Mouse (Mus musculus): ENCODE results near the gene Slc29a4. TPM values are rescaled to one million over a fixed set of nuclear protein-coding genes. Genes with fewer than 3 reads are reported as not detected.

Slc29a4 gene
- 6.0 and 6.1 TPM in 2 replicates for polyA plus RNA-seq (2015; fragmentation: Nextera tagmentation; extraction: Ambion mirVana)

- Histone ChIP-seq H3K9me3 (no peaks in the 10 kb centered on the region), H3K36me3 (no peaks in the 10 kb centered on the region), H3K27ac (no peak within 1 kb of the TSS), H3K27me3 (no peaks in the 10 kb centered on the region), H3K4me2 (no peak within 1 kb of the TSS), H3K4me1 (no peaks in the 10 kb centered on the region), H3K4me3 (no peak within 1 kb of the TSS), H3K9ac (no peak within 1 kb of the TSS)
- 35% methylated on average over 14 of the region's 14 CpGs for WGBS
- ATAC-seq (ENCODE audit: borderline replicate concordance, extremely low read depth, low FRiP score, low TSS enrichment) = no peak
Measured at GRCm38 (mm10) chr5:142692248-142692647, at the start of gene Slc29a4. TSS of gene Slc29a4 (plus strand) at chr5:142692512.

- Histone ChIP-seq H3K27me3 (no peaks in the 10 kb centered on the region), H3K4me2 (no peak overlapping the region), H3K9me3 (no peaks in the 10 kb centered on the region), H3K36me3 (0 out of 2 replicates have a peak, but pooled peaks cover 4% of the 10 kb centered on the region), H3K9ac (no peak overlapping the region), H3K27ac (no peak overlapping the region), H3K4me3 (no peak overlapping the region), H3K4me1 (no peaks in the 10 kb centered on the region)
- 82% methylated on average over 7 of the region's 7 CpGs for WGBS
- ATAC-seq (ENCODE audit: borderline replicate concordance, extremely low read depth, low FRiP score, low TSS enrichment) = no peak
Measured at GRCm38 (mm10) chr5:142648162-142648561, 44.1 kb upstream of the Slc29a4 start.

DNA sequence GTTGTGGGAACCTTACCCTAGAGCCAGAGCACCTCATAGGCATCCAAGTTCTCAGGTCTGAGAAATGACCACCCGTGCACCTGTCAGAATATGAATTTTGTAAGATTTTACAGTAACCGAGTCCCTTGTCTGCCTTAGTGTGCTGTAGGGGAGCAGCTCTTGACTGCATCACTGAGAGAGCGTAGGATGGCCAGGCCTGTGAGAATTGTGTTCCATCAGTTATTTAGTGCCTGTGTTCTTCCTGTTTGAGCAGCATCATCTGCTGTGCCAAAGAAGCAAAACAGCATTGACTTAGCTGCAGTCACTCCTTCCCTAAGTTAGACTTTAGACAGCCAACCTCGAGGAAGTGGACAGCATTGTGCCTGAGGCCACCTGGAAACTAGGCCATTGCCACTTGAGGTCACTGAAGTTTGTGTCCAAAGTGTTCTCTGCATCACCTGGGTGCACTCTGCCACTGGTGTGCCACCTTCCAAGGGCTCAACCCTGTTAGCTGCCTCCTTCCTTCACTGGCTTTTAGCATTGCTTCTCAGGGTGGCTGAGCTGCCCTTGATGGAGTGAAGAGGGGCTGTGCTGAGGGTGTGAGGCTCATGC, 42.8 kb upstream of the Slc29a4 start:
- no peak overlapping the region for H3K9ac ChIP-seq
- 83% methylated on average over 4 of the region's 4 CpGs for WGBS
- H3K4me3 ChIP-seq = no peak overlapping the region
- H3K9me3 ChIP-seq = no peaks in the 10 kb centered on the region
- 0 out of 2 replicates have a peak, but pooled peaks cover 4% of the 10 kb centered on the region for H3K36me3 ChIP-seq
- no peaks in the 10 kb centered on the region for H3K27me3 ChIP-seq
- no peak overlapping the region for H3K27ac ChIP-seq
- ATAC-seq (ENCODE audit: borderline replicate concordance, extremely low read depth, low FRiP score, low TSS enrichment) = no peak
- no peak overlapping the region for H3K4me2 ChIP-seq
- no peaks in the 10 kb centered on the region for H3K4me1 ChIP-seq

- H3K4me3 ChIP-seq = no peak overlapping the region
- H3K4me2 ChIP-seq = no peak overlapping the region
- H3K4me1 ChIP-seq = no peaks in the 10 kb centered on the region
- ATAC-seq (ENCODE audit: borderline replicate concordance, extremely low read depth, low FRiP score, low TSS enrichment) = 0 out of 2 replicates have a peak, but pooled peaks have one; percentile 65
- no peak overlapping the region for H3K27ac ChIP-seq
- no peak overlapping the region for H3K9ac ChIP-seq
- no peaks in the 10 kb centered on the region for H3K9me3 ChIP-seq
- 41% methylated on average over 3 of the region's 3 CpGs for WGBS
- no peaks in the 10 kb centered on the region for H3K27me3 ChIP-seq
- no peaks in the 10 kb centered on the region for H3K36me3 ChIP-seq
Measured at GRCm38 (mm10) chr5:142650390-142650789, 41.9 kb upstream of the Slc29a4 start.

- Histone ChIP-seq H3K27ac (no peak overlapping the region), H3K9me3 (no peaks in the 10 kb centered on the region), H3K4me3 (no peak overlapping the region), H3K36me3 (peaks cover 2% of the 10 kb centered on the region; the same call in 1 of the 2 replicates), H3K9ac (no peak overlapping the region), H3K4me2 (no peak overlapping the region), H3K4me1 (no peaks in the 10 kb centered on the region), H3K27me3 (no peaks in the 10 kb centered on the region)
- 68% methylated on average over 6 of the region's 6 CpGs for WGBS
- ATAC-seq (ENCODE audit: borderline replicate concordance, extremely low read depth, low FRiP score, low TSS enrichment) = no peak
Measured at GRCm38 (mm10) chr5:142650794-142651497, 41.4 kb upstream of the Slc29a4 start.

GRCm38 (mm10) chr5:142652266-142652665, 40.0 kb upstream of the Slc29a4 start:
- Histone ChIP-seq H3K36me3 (peaks cover 8% of the 10 kb centered on the region; the same call in 1 of the 2 replicates), H3K4me1 (no peaks in the 10 kb centered on the region), H3K9ac (no peak overlapping the region), H3K4me2 (no peak overlapping the region), H3K9me3 (no peaks in the 10 kb centered on the region), H3K27me3 (no peaks in the 10 kb centered on the region), H3K4me3 (no peak overlapping the region), H3K27ac (no peak overlapping the region)
- ATAC-seq (ENCODE audit: borderline replicate concordance, extremely low read depth, low FRiP score, low TSS enrichment) = no peak
- WGBS = 68% methylated on average over 4 of the region's 4 CpGs

DNA sequence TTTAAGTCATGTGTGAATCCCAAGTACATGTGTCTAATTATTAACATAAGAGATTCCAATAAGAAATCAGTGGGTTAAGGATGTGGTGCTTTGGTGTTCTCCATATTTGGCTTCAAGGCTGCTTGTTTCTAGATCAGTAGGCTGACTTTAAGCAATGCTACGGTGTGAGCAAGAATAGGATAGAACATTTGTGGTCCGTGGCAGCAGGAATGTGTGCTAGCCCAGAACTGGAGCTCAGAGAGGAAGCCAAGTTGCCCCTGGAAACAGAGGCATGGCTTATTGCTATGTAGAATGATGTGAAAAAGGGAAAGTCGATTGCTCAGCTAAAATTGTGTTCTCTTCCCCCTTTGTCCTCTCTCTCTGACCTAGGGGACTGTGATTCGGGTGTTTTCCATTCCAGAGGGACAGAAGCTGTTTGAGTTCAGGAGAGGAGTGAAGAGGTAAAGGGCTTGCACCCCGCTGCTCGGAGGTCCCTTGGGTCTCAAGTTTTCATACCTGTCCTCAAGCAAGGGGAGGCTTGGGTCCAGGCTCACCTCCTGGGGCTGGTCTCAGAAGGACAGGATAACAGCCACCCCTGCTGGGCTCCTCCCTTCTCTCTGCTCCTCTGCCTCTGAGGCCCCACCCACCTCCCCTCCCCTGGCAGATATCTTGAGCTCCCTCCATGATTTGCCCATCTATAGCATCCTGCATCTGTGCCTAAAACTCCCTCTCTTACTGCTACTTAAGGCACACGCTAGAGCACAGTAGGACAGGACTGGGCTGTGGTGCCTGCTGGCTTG, 31.5 kb upstream of the Slc29a4 start:
- no peak overlapping the region for H3K4me3 ChIP-seq
- no peak overlapping the region for H3K9ac ChIP-seq
- no peak overlapping the region for H3K4me2 ChIP-seq
- no peaks in the 10 kb centered on the region for H3K27me3 ChIP-seq
- H3K9me3 ChIP-seq = no peaks in the 10 kb centered on the region
- H3K4me1 ChIP-seq = no peaks in the 10 kb centered on the region
- peaks cover 71% of the 10 kb centered on the region for H3K36me3 ChIP-seq
- no peak for ATAC-seq (ENCODE audit: borderline replicate concordance, extremely low read depth, low FRiP score, low TSS enrichment)
- H3K27ac ChIP-seq = no peak overlapping the region
- 83% methylated on average over 7 of the region's 7 CpGs for WGBS

- Histone ChIP-seq H3K4me2 (no peak overlapping the region), H3K9ac (no peak overlapping the region), H3K27ac (no peak overlapping the region), H3K4me3 (no peak overlapping the region), H3K9me3 (no peaks in the 10 kb centered on the region), H3K27me3 (no peaks in the 10 kb centered on the region), H3K36me3 (peaks cover 47% of the 10 kb centered on the region), H3K4me1 (no peaks in the 10 kb centered on the region)
- no peak for ATAC-seq (ENCODE audit: borderline replicate concordance, extremely low read depth, low FRiP score, low TSS enrichment)
- 53% methylated on average over 3 of the region's 3 CpGs for WGBS
Measured at GRCm38 (mm10) chr5:142667921-142668320, 24.4 kb upstream of the Slc29a4 start.

- Histone ChIP-seq H3K9me3 (no peaks in the 10 kb centered on the region), H3K4me2 (no peak overlapping the region), H3K36me3 (peaks cover 43% of the 10 kb centered on the region), H3K9ac (no peak overlapping the region), H3K27me3 (no peaks in the 10 kb centered on the region), H3K4me1 (no peaks in the 10 kb centered on the region), H3K4me3 (no peak overlapping the region), H3K27ac (no peak overlapping the region)
- ATAC-seq (ENCODE audit: borderline replicate concordance, extremely low read depth, low FRiP score, low TSS enrichment) = no peak
- 86% methylated on average over 11 of the region's 11 CpGs for WGBS
Measured at GRCm38 (mm10) chr5:142668556-142669263, 23.6 kb upstream of the Slc29a4 start.

- ATAC-seq (ENCODE audit: borderline replicate concordance, extremely low read depth, low FRiP score, low TSS enrichment) = no peak
- no peaks in the 10 kb centered on the region for H3K27me3 ChIP-seq
- WGBS = 71% methylated on average over 7 of the region's 7 CpGs
Measured at GRCm38 (mm10) chr5:142669726-142670125, 22.6 kb upstream of the Slc29a4 start.

DNA sequence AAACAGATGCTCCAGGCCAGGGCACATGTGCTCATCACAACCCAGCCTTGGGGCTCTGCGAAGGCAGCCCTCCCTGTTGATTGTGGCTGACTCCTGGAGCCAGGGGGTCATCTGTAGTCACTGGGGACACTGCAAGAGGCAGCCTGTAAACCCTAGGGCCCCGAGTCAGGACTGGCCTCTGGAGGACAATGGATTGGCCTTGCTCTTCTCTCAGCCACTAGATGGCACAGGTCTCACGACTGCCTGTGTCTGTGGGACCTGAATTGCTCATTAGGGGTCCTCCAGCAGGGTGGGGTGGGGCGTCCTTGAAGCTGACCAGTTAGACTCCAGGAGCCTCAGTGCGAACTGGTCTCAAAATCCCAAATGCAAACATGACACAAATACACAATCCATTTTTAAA, 19.2 kb upstream of the Slc29a4 start:
- no peak overlapping the region for H3K27ac ChIP-seq
- H3K27me3 ChIP-seq = no peaks in the 10 kb centered on the region
- no peaks in the 10 kb centered on the region for H3K4me1 ChIP-seq
- no peak overlapping the region for H3K4me2 ChIP-seq
- H3K4me3 ChIP-seq = no peak overlapping the region
- no peak for ATAC-seq (ENCODE audit: borderline replicate concordance, extremely low read depth, low FRiP score, low TSS enrichment)
- peaks cover 7% of the 10 kb centered on the region; the same call in 1 of the 2 replicates for H3K36me3 ChIP-seq
- H3K9me3 ChIP-seq = no peaks in the 10 kb centered on the region
- H3K9ac ChIP-seq = no peak overlapping the region
- WGBS = 28% methylated on average over 5 of the region's 5 CpGs

More at GRCm38 (mm10) chr5:142669726-142670125, 22.6 kb upstream of the Slc29a4 start:
- H3K4me2 ChIP-seq = no peak overlapping the region
- no peak overlapping the region for H3K4me3 ChIP-seq
- H3K36me3 ChIP-seq = peaks cover 36% of the 10 kb centered on the region
- no peak overlapping the region for H3K27ac ChIP-seq
- no peaks in the 10 kb centered on the region for H3K9me3 ChIP-seq
- H3K4me1 ChIP-seq = no peaks in the 10 kb centered on the region
- H3K9ac ChIP-seq = no peak overlapping the region

Data from lung, embryonic 15.5 days (tissue).